Mouse (Mus musculus) adrenal gland, postnatal 10 days (tissue): Measurements from ENCODE around the gene Ulk4. TPM values are rescaled to one million over a fixed set of nuclear protein-coding genes. Genes with fewer than 3 reads are reported as not detected.
"Not testable (repeated sequence)": the region's sequence is repeated elsewhere in the genome, so short reads cannot be mapped to it uniquely, and the experiment has no call there.

Experiments used
- DNase-seq: peaks from one replicate; pipeline ENCODE4 v3.0.0; 2021; ENCODE audit warnings: mixed read lengths
- microRNA-seq: library from miRNA; unstranded; fragments of <30 nt; microRNA quantifications from one replicate; pipeline ENCODE4 v1.2.0, GENCODE M21; 2021
- total RNA-seq, 2 experiments: library from RNA; stranded (reverse); gene quantifications; 2 replicates each; pipeline ENCODE4 v1.2.3; 2021

The Ulk4 gene
- total RNA-seq, 2 experiments from 2014 or later, result 1.6 to 3.5 TPM

DNA sequence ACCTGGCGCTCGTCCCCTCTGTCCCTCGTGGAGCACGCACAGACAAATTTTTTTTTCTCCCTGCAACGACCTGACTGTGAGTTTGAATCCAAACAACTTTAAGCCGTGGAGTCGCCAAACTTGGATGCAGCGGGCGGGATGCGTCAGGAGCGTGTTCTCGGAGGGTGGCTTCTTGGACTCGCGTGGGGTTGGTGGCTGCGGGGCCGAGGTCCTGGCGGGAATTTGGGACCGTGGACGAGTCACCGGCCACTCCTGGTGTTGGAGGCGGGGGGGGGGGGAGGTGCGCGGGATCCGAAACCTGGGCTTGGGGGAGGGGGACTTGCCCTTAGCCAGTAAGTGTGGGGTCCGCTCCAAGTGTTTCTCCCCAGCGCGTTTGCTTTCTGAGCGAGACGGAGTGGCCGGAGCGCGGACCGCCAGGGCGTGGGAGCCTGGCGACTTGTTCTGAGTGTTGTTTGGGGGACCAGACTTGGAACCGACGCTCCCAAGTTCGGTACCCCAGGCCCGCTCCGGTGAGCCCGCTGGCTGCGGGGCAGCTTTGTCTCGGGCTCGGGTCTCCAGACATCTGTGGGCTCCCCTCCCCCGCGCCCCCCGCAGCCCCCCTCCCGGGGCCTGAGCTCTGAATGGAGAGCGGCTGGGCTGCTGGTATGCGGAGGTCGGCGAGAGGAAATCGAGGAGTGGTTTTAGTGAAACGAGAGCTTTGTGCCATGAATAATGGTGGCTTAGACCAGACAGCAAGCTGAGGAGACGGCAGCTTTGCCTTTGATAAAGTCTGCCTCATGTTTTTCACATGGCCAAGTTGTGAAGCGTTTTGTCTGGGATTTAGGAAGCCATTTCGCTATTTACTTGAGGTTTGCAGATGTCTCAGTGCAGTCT is 342.9 kb downstream of the Ulk4 start:
- DNase-seq, result peak; percentile 50

GRCm38 (mm10) chr9:120933587-120933885 is 343.5 kb downstream of the Ulk4 start:
- DNase-seq, result peak; percentile 80

DNA sequence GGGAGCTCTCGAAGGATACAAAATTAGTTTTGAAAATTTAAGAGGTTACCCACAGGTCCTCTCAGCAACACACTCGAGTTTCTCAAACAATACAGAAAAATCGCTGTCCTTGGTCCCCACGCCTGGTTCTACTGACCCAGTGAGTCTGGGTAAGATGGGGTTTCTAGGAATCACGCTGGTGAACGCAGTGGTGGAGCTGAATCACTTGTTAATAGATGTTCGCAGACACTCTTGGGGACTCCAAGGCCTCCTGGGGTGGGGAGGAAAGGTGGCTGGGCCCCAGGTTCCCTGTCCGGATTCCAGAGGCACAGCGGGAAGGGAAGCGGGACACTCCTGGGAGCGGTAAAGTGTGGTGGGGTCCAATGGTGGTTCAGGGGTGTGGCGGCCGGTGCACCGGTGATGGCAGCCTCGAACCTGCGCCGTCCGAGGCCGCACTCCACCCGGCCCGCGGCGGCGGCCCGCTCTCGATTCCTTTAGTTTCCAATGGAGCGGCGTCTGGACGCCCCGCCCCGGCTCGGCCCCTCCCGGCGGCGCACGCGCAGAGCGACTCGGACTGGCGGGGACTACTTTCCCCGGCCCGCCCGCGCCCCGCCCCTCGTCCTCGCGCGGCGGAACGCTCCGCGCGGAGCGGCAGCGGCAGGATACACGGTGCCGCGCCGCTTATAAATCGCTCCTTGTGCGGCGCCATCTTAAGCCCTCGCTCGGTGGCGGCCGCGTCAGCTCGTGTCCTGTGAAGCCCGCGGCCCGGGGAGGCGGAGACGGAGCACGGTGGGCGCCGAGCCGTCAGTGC is 344.0 kb downstream of the Ulk4 start:
- DNase-seq, result peak; percentile 99

DNA sequence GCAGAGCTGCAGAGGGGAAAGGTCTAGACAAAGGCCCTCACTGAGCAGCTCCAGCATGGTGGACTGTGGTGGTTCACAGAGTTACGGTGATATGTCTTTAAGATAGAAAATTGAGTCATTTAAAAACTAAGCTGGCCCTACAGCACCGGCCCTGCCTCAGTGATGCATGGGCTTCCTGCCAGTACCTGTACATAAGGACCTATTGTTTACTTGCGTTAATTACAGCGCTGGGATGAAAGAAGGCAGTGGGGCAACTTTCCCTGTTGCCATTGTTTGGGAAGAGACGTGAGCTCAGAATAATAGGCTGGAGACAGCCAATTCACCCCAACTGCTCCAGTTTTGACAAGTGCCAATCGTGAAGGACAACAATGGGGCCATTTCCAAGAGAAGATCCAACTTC is 344.6 kb downstream of the Ulk4 start:
- no peak for DNase-seq

GRCm38 (mm10) chr9:120930811-120931210 is 346.2 kb downstream of the Ulk4 start:
- no peak for DNase-seq

GRCm38 (mm10) chr9:120930021-120930420 is 347.0 kb downstream of the Ulk4 start:
- DNase-seq, result no peak

DNA sequence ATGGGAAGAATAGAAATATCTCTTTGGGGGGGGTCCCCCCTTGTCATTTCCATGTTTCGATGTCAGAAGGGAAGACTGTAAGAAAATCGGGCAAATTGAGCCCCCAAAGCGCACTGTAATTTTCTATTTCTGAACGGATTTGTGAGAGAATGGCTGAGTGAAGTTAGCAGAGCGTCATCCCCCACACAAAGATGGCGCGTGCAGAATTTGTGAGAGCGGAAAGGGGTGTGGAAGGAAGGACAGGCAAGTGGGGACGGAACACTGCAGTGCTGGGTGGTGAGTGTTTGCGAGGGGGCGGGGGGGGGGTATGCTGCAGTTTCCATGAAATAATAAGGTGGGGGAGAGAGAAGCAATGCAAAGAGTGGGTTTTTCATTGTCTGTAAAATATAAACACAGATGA is 347.9 kb downstream of the Ulk4 start, which contains the start of gene Ctnnb1:
Gene Ctnnb1, plus strand, starts transcription at position 136 of the 400 bp plus-strand sequence.
- no peak for DNase-seq

GRCm38 (mm10) chr9:120926939-120927606 is 349.9 kb downstream of the Ulk4 start:
- DNase-seq, result no peak

- DNase-seq, result no peak
These were observed 350.9 kb downstream of the Ulk4 start for GRCm38 (mm10) chr9:120926126-120926525.

DNA sequence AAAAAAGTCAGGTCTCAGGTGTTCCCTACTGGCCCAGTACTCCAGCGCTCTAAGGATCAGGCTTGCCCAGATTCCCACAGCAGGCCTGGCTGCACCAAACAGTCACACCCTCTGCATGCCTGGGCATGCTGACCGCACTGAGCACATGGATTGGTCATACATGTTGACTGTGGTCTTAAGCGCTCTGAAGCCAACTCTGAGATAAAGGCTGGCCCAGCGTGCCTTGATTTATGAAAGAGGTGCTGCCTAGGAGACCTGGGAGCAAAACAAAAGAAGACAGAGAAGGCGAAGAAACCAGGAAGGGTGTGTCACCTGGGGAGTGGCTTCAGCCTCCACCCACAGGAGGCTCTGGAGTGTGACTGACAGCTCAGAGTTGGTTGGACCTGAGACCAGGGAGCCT is 357.9 kb downstream of the Ulk4 start:
- DNase-seq, result no peak

- DNase-seq, result peak; percentile 41
These were observed 358.4 kb downstream of the Ulk4 start for GRCm38 (mm10) chr9:120918642-120919041.

- DNase-seq, result no peak
These were observed 358.8 kb downstream of the Ulk4 start for GRCm38 (mm10) chr9:120918211-120918610.

- DNase-seq, result not testable (repeated sequence)
These were observed 359.4 kb downstream of the Ulk4 start for GRCm38 (mm10) chr9:120917619-120918018.

GRCm38 (mm10) chr9:120914877-120915459 is 362.0 kb downstream of the Ulk4 start:
- peak; percentile 40 for DNase-seq

GRCm38 (mm10) chr9:120914429-120914828 is 362.6 kb downstream of the Ulk4 start:
- DNase-seq, result no peak

DNA sequence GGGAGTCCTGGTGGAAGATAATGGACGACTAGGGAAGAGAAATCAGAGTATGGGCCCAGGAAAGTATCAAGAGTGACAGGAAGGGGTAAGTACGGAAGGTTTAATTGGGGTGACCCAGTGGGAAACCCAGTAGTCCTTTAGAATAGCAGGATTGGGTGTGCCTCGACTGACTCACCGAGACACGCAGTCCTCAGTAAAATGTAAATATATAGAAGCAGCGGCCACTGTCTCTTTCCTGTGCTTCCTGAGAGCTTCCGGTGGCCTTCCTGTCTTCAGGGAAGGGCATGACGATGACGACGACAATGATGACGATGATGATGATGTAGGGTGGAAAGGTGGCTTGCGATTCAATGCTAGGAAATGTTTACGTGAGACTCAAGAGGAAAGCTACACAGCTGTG is 363.8 kb downstream of the Ulk4 start:
- no peak for DNase-seq

DNA sequence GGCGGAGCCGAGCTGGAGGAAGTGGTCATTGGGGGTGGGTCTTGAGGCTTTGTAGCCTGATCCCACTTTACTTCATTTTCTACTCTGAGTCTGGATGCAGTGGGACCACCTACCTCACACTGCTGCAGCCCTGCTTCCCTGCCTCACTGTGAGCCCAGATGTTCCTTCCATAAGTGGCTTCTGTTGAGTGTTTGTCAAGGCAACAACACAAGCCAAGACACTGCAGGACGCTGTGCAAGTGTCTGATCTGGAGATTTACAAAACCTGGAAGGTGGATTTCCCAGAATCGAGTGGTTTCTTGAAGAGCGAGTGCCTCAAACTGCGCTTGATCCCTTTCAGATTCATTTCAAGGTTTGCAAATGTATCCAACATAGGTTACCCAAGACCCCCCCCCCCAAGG is 368.5 kb downstream of the Ulk4 start:
- no peak for DNase-seq

Small RNA genes lying within 50 kb of the gene (microRNA-seq; reads per million reads assigned to microRNA genes)
- not detected for gene Mir7090

Other genes with a start within 250 kb of the Ulk4 start
- gene Trak1, start 20.3 kb upstream of the Ulk4 start, total RNA-seq, result 100 to 1,000 TPM in 1 of 2 experiments, 10 to 100 TPM in 1; 84.0 to 117 TPM
- gene Cck, start 218.5 kb upstream of the Ulk4 start, total RNA-seq, result under 1 TPM; 0.78 to 0.97 TPM